Mouse (Mus musculus) olfactory bulb, adult 2 months (tissue): ENCODE results near the gene Myog.

Source experiments
- CTCF ChIP-seq: fragments of 200-500 bp; IDR thresholded peaks from 2 replicates; pipeline ENCODE4 v1.5.1; 2012; ENCODE audit warnings: low read depth, mild to moderate bottlenecking, low read length, moderate library complexity; ENCODE audit not compliant: insufficient read depth
- POLR2A ChIP-seq: fragments of 200-500 bp; IDR thresholded peaks from 2 replicates; pipeline ENCODE4 v1.6.1; 2012; ENCODE audit warnings: mild to moderate bottlenecking, low read depth, low read length, moderate library complexity; ENCODE audit not compliant: insufficient read depth

DNA sequence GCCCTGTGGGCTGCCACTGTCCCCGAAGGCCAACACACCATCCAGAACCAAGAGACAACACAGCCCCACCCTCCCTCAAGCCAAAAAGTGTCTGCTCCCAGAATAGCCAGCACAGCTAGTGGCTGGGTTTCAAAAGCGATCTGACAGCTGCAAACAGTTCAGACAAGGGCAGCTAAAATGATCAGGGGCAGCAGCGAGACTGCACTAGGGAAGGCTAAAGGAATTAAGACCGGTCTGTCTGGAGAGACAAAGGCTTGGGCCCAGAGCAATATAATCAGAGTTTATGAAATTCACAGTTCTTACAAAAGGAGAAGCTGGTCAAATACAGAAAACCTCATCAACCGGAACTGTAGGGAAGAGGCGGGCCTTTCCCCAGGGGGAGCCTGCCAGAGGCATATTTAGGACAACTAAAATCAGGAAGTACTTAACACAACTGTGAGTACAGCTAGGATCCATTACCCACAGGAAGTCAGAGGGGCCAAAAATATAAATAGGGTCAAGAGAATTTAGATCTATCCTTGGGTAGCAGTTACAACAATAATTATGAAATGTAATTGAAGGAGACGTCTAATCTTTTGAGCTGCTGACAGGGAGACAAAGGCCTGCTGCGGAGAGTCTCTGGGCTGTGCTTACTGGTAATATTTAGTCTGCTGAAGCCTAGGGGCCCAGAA lies 12.9 kb downstream of the Myog start:
- TF ChIP-seq CTCF (no peak), POLR2A (no peak)
